Mouse (Mus musculus) liver, postnatal 0 days (tissue): ENCODE data around the gene Armh3. TPM values are rescaled to one million over a fixed set of nuclear protein-coding genes. Genes with fewer than 3 reads are reported as not detected.

Experiments
- ATAC-seq: fragments of 200-750 bp; cut with Nextera tagmentation; 2 replicates; pipeline ENCODE4 v1.8.0; 2017; ENCODE audit warnings: mild to moderate bottlenecking, moderate library complexity
- DNase-seq: peaks from one replicate; pipeline ENCODE4 v3.0.0-alpha.2; 2016
- H3K27ac ChIP-seq: fragments of 300-500 bp; sonication (generic); 2 replicates; pipeline ENCODE4 v1.5.1; 2014; ENCODE audit warnings: antibody characterized with exemption, moderate library complexity, mild to moderate bottlenecking, low read depth
- H3K27me3 ChIP-seq: fragments of 300-500 bp; sonication (generic); 2 replicates; pipeline ENCODE4 v1.6.1; 2014; ENCODE audit warnings: low read length, control low read depth, mixed read lengths; ENCODE audit not compliant: insufficient read depth
- H3K36me3 ChIP-seq: fragments of 300-500 bp; sonication (generic); replicated peaks from 2 replicates; pipeline ENCODE4 v1.6.1; 2014; ENCODE audit warnings: mild to moderate bottlenecking, control low read depth, low read length, moderate library complexity, mixed read lengths; ENCODE audit not compliant: insufficient read depth
- H3K4me1 ChIP-seq: fragments of 300-500 bp; sonication (generic); 2 replicates; pipeline ENCODE4 v1.6.1; 2014; ENCODE audit warnings: antibody characterized with exemption, mild to moderate bottlenecking, control low read depth; ENCODE audit not compliant: insufficient read depth
- H3K4me2 ChIP-seq: fragments of 300-500 bp; sonication (generic); 2 replicates; pipeline ENCODE4 v1.6.1; 2014; ENCODE audit warnings: low read depth, mild to moderate bottlenecking, low read length, moderate library complexity, mixed read lengths
- H3K4me3 ChIP-seq: fragments of 300-500 bp; sonication (generic); 2 replicates; pipeline ENCODE4 v1.5.1; 2014; ENCODE audit warnings: low read depth, low read length
- H3K9ac ChIP-seq: fragments of 300-500 bp; sonication (generic); replicated peaks from 2 replicates; pipeline ENCODE4 v1.6.1; 2014; ENCODE audit warnings: mild to moderate bottlenecking, moderate library complexity
- H3K9me3 ChIP-seq: fragments of 300-500 bp; sonication (generic); 2 replicates; pipeline ENCODE4 v1.6.1; 2016; ENCODE audit warnings: mild to moderate bottlenecking, control low read depth, low read length, mixed read lengths
- CTCF ChIP-seq: sonication (generic); IDR thresholded peaks from 2 replicates; pipeline ENCODE4 v1.5.1; 2016; ENCODE audit warnings: antibody characterized with exemption, low read depth
- EP300 ChIP-seq: IDR thresholded peaks from 2 replicates; pipeline ENCODE4 v1.6.1; 2016; ENCODE audit warnings: antibody characterized with exemption, low read depth, mild to moderate bottlenecking
- WGBS: fragments of 180-500 bp; shearing (Covaris S2); extraction: QIAGEN DNeasy Blood & Tissue Kit; methylation state at CpG from one replicate; pipeline ENCODE4 v1.1.7; 2014; ENCODE audit not compliant: insufficient replicate concordance; 5-methylcytosine and 5-hydroxymethylcytosine counted together
- polyA plus RNA-seq: library from polyadenylated mRNA; unstranded; fragments of >200 nt; fragmentation: Nextera tagmentation; extraction: Ambion mirVana; gene quantifications from 2 replicates; pipeline ENCODE4 v1.2.1, GENCODE M21; 2015

Gene Armh3
- polyA plus RNA-seq, 1 experiment from 2014 or later = 3.5 TPM

GRCm38 (mm10) chr19:45912376-45912775 lies 85.9 kb downstream of the Armh3 start:
- WGBS = 87% methylated on average over 6 of the region's 6 CpGs
- DNase-seq (no peak), ATAC-seq (no peak)
- Histone ChIP-seq H3K36me3 (no peaks in the 10 kb centered on the region; the same call in 1 of the 2 replicates), H3K4me3 (no peak overlapping the region), H3K4me2 (no peak overlapping the region), H3K27ac (no peak overlapping the region), H3K9ac (no peak overlapping the region), H3K4me1 (no peaks in the 10 kb centered on the region), H3K9me3 (no peaks in the 10 kb centered on the region), H3K27me3 (no peaks in the 10 kb centered on the region)
- no peak for TF ChIP-seq EP300
- TF ChIP-seq CTCF = no peak

- no peak for TF ChIP-seq EP300
- no peak for TF ChIP-seq CTCF
- no peaks in the 10 kb centered on the region for H3K9me3 ChIP-seq
These were observed 86.9 kb downstream of the Armh3 start for GRCm38 (mm10) chr19:45911236-45912025.

GRCm38 (mm10) chr19:45908246-45908645 lies 90.0 kb downstream of the Armh3 start:
- Histone ChIP-seq H3K4me1 (no peaks in the 10 kb centered on the region), H3K4me2 (no peak overlapping the region), H3K27ac (no peak overlapping the region), H3K27me3 (no peaks in the 10 kb centered on the region), H3K4me3 (no peak overlapping the region), H3K9ac (no peak overlapping the region), H3K36me3 (no peaks in the 10 kb centered on the region; the same call in 1 of the 2 replicates), H3K9me3 (no peaks in the 10 kb centered on the region)
- TF ChIP-seq CTCF (no peak), EP300 (no peak)
- DNase-seq (no peak), ATAC-seq (no peak)
- 80% methylated on average over 3 of the region's 3 CpGs for WGBS

More at GRCm38 (mm10) chr19:45911236-45912025, 86.9 kb downstream of the Armh3 start:
- no peaks in the 10 kb centered on the region for H3K4me1 ChIP-seq
- DNase-seq = no peak
- no peaks in the 10 kb centered on the region for H3K27me3 ChIP-seq
- H3K36me3 ChIP-seq = no peaks in the 10 kb centered on the region; the same call in 1 of the 2 replicates
- H3K4me3 ChIP-seq = no peak overlapping the region
- H3K9ac ChIP-seq = no peak overlapping the region
- WGBS = 83% methylated on average over 10 of the region's 10 CpGs
- no peak for ATAC-seq
- H3K27ac ChIP-seq = no peak overlapping the region
- no peak overlapping the region for H3K4me2 ChIP-seq

- Histone ChIP-seq H3K36me3 (no peaks in the 10 kb centered on the region; the same call in 1 of the 2 replicates), H3K9ac (no peak overlapping the region), H3K27me3 (no peaks in the 10 kb centered on the region), H3K4me3 (no peak overlapping the region), H3K4me1 (no peaks in the 10 kb centered on the region), H3K27ac (no peak overlapping the region), H3K4me2 (no peak overlapping the region), H3K9me3 (no peaks in the 10 kb centered on the region)
- WGBS = 81% methylated on average over 6 of the region's 6 CpGs
- ATAC-seq (no peak), DNase-seq (no peak)
- TF ChIP-seq EP300 = no peak
- TF ChIP-seq CTCF = no peak
These were observed 90.9 kb downstream of the Armh3 start for GRCm38 (mm10) chr19:45907416-45907815.

GRCm38 (mm10) chr19:45903861-45904260 lies 94.4 kb downstream of the Armh3 start:
- ATAC-seq (no peak), DNase-seq (no peak)
- Histone ChIP-seq H3K4me2 (no peak overlapping the region), H3K9ac (no peak overlapping the region), H3K4me3 (no peak overlapping the region), H3K4me1 (no peaks in the 10 kb centered on the region), H3K27me3 (no peaks in the 10 kb centered on the region), H3K9me3 (no peaks in the 10 kb centered on the region), H3K27ac (no peak overlapping the region), H3K36me3 (no peaks in the 10 kb centered on the region; the same call in 1 of the 2 replicates)
- TF ChIP-seq CTCF (no peak), EP300 (no peak)
- WGBS = 79% methylated on average over 3 of the region's 3 CpGs

GRCm38 (mm10) chr19:45902390-45903035 lies 95.8 kb downstream of the Armh3 start:
- Histone ChIP-seq H3K9ac (no peak overlapping the region), H3K27me3 (no peaks in the 10 kb centered on the region), H3K36me3 (no peaks in the 10 kb centered on the region; the same call in 1 of the 2 replicates), H3K4me1 (no peaks in the 10 kb centered on the region), H3K4me2 (no peak overlapping the region), H3K9me3 (no peaks in the 10 kb centered on the region), H3K27ac (no peak overlapping the region), H3K4me3 (no peak overlapping the region)
- ATAC-seq (no peak), DNase-seq (no peak)
- 83% methylated on average over 8 of the region's 8 CpGs for WGBS
- TF ChIP-seq EP300 = no peak
- TF ChIP-seq CTCF = no peak
